Mouse (Mus musculus): ENCODE data around the gene Apol9b. TPM values are rescaled to one million over a fixed set of nuclear protein-coding genes. Genes with fewer than 3 reads are reported as not detected.
A peak's percentile ranks its signal among the peaks of the same experiment; 100 is the strongest.

Apol9b gene
- total and polyA plus RNA-seq, 3 experiments: not detected

GRCm38 (mm10) chr15:77775186-77775963 lies 46.5 kb downstream of the Apol9b start (continued):
- TF ChIP-seq TAL1 (IDR thresholded peaks at IDR 0.05; ENCODE audit: low read length) (no peak), NRF1 (IDR thresholded peaks at IDR 0.05; ENCODE audit: insufficient read depth, low read depth, low read length, poor library complexity, severe bottlenecking) (peak; percentile 12; the same call in 1 of the 2 replicates)

- Histone ChIP-seq H3K9me3 (replicated peaks; ENCODE audit: insufficient read depth, low read length) (no peaks in the 10 kb centered on the region), H3K9ac (ENCODE audit: control insufficient read depth, low read depth, low read length, poor library complexity, severe bottlenecking) (no peak overlapping the region), H3K36me3 (ENCODE audit: control insufficient read depth in 1 of 2, insufficient read depth in 2 of 2, low read length in 2 of 2) (peaks cover 0 to 5% of the 10 kb centered on the region in 2 experiments; a peak in 2 of 4 replicates), H3K27ac (ENCODE audit: control insufficient read depth, low read depth, low read length) (no peak overlapping the region), H3K79me2 (ENCODE audit: control insufficient read depth, insufficient read depth, low read length, poor library complexity) (no peaks in the 10 kb centered on the region), H3K4me1 (ENCODE audit: control insufficient read depth in 1 of 2, insufficient read depth in 2 of 2, low read length in 2 of 2) (no peaks in the 10 kb centered on the region), H3K4me3 (ENCODE audit: control insufficient read depth in 1 of 2, insufficient read depth in 1 of 2, low read depth in 2 of 2, low read length in 2 of 2) (no peak overlapping the region), H3K27me3 (ENCODE audit: control insufficient read depth in 1 of 2, insufficient read depth in 2 of 2, low read length in 2 of 2) (no peaks in the 10 kb centered on the region)
- peak; percentile 42 for DNase-seq (ENCODE audit: low read depth, low spot score)
- TF ChIP-seq GATA1 (IDR thresholded peaks at IDR 0.05; ENCODE audit: low read depth, low read length) (no peak), SMC3 (IDR thresholded peaks at IDR 0.05; ENCODE audit: low read depth, low read length) (peak; percentile 47), E2F4 (IDR thresholded peaks at IDR 0.05; ENCODE audit: borderline replicate concordance, low read depth, low read length) (no peak), CTCF (IDR thresholded peaks at IDR 0.05 in 2 of 3, conservative IDR thresholded peaks at IDR 0.05 in 1 of 3; ENCODE audit: control insufficient read depth in 1 of 3, insufficient read depth in 1 of 3, low read depth in 2 of 3, low read length in 3 of 3, poor library complexity in 1 of 3, severe bottlenecking in 1 of 3) (peak; percentile 57 to 68 (median 63)), RAD21 (IDR thresholded peaks at IDR 0.05; ENCODE audit: low read depth, low read length) (peak; percentile 46), RCOR1 (IDR thresholded peaks at IDR 0.05; ENCODE audit: low read depth, low read length) (no peak), TCF12 (IDR thresholded peaks at IDR 0.05; ENCODE audit: low read depth, low read length) (no peak), ZNF384 (IDR thresholded peaks at IDR 0.05; ENCODE audit: low read depth, low read length) (peak; percentile 74)
These were observed 53.7 kb downstream of the Apol9b start for GRCm38 (mm10) chr15:77782449-77783014.

- H3K9ac ChIP-seq (ENCODE audit: control insufficient read depth, low read depth, low read length, poor library complexity, severe bottlenecking): no peak overlapping the region
- no peaks in the 10 kb centered on the region for H3K9me3 ChIP-seq (replicated peaks; ENCODE audit: insufficient read depth, low read length)
- no peak for DNase-seq (ENCODE audit: low read depth, low spot score)
- no peak overlapping the region for H3K27ac ChIP-seq (ENCODE audit: control insufficient read depth, low read depth, low read length)
- TF ChIP-seq CHD1 (IDR thresholded peaks at IDR 0.05; ENCODE audit: low read depth, low read length): no peak
- no peak for TF ChIP-seq MAZ (IDR thresholded peaks at IDR 0.05; ENCODE audit: low read depth, low read length)
- TF ChIP-seq JUND (IDR thresholded peaks at IDR 0.05; ENCODE audit: low read depth, low read length): no peak
- TF ChIP-seq BHLHE40 (IDR thresholded peaks at IDR 0.05; ENCODE audit: borderline replicate concordance, low read depth, low read length): no peak
- TF ChIP-seq NRF1 (IDR thresholded peaks at IDR 0.05; ENCODE audit: insufficient read depth, low read depth, low read length, poor library complexity, severe bottlenecking): no peak
- TF ChIP-seq ZMIZ1 (IDR thresholded peaks at IDR 0.05; ENCODE audit: low read depth, low read length): no peak
- no peak for TF ChIP-seq TAL1 (IDR thresholded peaks at IDR 0.05; ENCODE audit: low read length)
- TF ChIP-seq E2F4 (IDR thresholded peaks at IDR 0.05; ENCODE audit: borderline replicate concordance, low read depth, low read length): no peak
- no peak for TF ChIP-seq SMC3 (IDR thresholded peaks at IDR 0.05; ENCODE audit: low read depth, low read length)
- no peak for TF ChIP-seq GATA1 (IDR thresholded peaks at IDR 0.05; ENCODE audit: low read depth, low read length)
- TF ChIP-seq EP300 (IDR thresholded peaks at IDR 0.05; ENCODE audit: low read depth in 1 of 2, low read length in 2 of 2): no peak
- TF ChIP-seq POLR2A (IDR thresholded peaks at IDR 0.05; ENCODE audit: control insufficient read depth in 1 of 2, insufficient read depth in 1 of 2, low read depth in 1 of 2, low read length in 2 of 2, poor library complexity in 1 of 2): no peak
- TF ChIP-seq USF2 (IDR thresholded peaks at IDR 0.05; ENCODE audit: borderline replicate concordance in 1 of 2, insufficient read depth in 1 of 2, low read depth in 1 of 2, low read length in 2 of 2): no peak
- TF ChIP-seq CHD2 (IDR thresholded peaks at IDR 0.05; ENCODE audit: low read length): no peak
- no peak for TF ChIP-seq ZKSCAN1 (IDR thresholded peaks at IDR 0.05; ENCODE audit: low read depth, low read length)
- TF ChIP-seq POLR2AphosphoS2 (IDR thresholded peaks at IDR 0.05; ENCODE audit: low read length): no peak
- no peaks in the 10 kb centered on the region for H3K27me3 ChIP-seq (ENCODE audit: control insufficient read depth in 1 of 2, insufficient read depth in 2 of 2, low read length in 2 of 2)
- no peaks in the 10 kb centered on the region for H3K79me2 ChIP-seq (ENCODE audit: control insufficient read depth, insufficient read depth, low read length, poor library complexity)
- H3K4me3 ChIP-seq (ENCODE audit: control insufficient read depth in 1 of 2, insufficient read depth in 1 of 2, low read depth in 2 of 2, low read length in 2 of 2): no peak overlapping the region
- H3K4me1 ChIP-seq (ENCODE audit: control insufficient read depth in 1 of 2, insufficient read depth in 2 of 2, low read length in 2 of 2): no peaks in the 10 kb centered on the region
- H3K36me3 ChIP-seq (ENCODE audit: control insufficient read depth in 1 of 2, insufficient read depth in 2 of 2, low read length in 2 of 2): peaks cover 0 to 7% of the 10 kb centered on the region in 2 experiments; a peak in 2 of 4 replicates
These were observed 55.4 kb downstream of the Apol9b start for GRCm38 (mm10) chr15:77784039-77784824.

Measured in MEL (cell line).